Mouse (Mus musculus) heart, adult 2 months (tissue): ENCODE results near the gene Hexdc.

Experiments used
- CTCF ChIP-seq: fragments of 200-600 bp; IDR thresholded peaks from 2 replicates; pipeline ENCODE4 v1.8.1; 2022; ENCODE audit warnings: antibody characterized with exemption, mild to moderate bottlenecking, moderate library complexity
- EP300 ChIP-seq: fragments of 200-500 bp; IDR thresholded peaks from 2 replicates; pipeline ENCODE4 v1.6.1; 2011; ENCODE audit warnings: low read depth, low read length, control low read depth; ENCODE audit not compliant: insufficient read depth
- POLR2A ChIP-seq: fragments of 200-500 bp; IDR thresholded peaks from 2 replicates; pipeline ENCODE4 v1.6.1; 2011; ENCODE audit warnings: mild to moderate bottlenecking, low read depth, low read length, control low read depth; ENCODE audit not compliant: insufficient read depth

GRCm38 (mm10) chr11:121192742-121193141 lies 11.5 kb upstream of the Hexdc start:
- no peak for TF ChIP-seq EP300
- no peak for TF ChIP-seq POLR2A
- no peak for TF ChIP-seq CTCF
